Mouse (Mus musculus) frontal cortex, postnatal 25 days (tissue): ENCODE data around the gene Fam102a.

Experiments
- DNase-seq, 2 experiments: peaks; one replicate each; pipeline ENCODE4 v3.0.0; 2022; ENCODE audit warnings: low spot score in 2 of 2

The Fam102a gene

DNA sequence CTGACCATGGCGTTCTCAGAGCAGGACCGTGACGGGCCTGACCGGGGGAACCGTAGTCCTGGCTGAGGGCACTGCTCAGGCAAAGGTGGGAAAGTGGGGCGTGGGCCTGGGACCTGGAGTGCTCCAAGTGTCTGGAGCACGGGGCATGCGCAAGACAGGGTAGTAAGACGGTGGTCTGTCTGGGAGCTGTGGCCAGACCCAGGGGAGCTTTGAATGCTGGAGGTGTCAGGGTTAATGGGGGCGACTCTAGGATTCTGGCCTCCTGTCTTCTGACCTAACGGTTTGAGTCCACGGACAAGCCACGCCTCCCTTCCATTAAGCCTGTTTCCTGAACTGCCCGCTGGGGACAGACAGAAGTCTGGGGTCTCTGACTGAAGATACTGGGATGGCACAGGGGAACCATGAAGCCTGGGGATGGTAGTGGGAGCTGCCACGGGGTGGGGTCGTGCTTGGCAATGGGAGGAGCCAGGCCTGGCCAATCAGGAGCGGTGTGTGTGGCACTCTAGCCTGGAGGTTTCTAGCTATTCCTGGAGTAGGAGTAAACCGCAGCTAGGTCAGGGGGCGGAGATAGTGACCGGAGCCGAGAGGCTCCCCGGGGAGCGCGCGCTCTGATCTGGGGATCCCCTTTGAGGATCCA, 73.1 kb downstream of the Fam102a start:
- DNase-seq = no peak

DNA sequence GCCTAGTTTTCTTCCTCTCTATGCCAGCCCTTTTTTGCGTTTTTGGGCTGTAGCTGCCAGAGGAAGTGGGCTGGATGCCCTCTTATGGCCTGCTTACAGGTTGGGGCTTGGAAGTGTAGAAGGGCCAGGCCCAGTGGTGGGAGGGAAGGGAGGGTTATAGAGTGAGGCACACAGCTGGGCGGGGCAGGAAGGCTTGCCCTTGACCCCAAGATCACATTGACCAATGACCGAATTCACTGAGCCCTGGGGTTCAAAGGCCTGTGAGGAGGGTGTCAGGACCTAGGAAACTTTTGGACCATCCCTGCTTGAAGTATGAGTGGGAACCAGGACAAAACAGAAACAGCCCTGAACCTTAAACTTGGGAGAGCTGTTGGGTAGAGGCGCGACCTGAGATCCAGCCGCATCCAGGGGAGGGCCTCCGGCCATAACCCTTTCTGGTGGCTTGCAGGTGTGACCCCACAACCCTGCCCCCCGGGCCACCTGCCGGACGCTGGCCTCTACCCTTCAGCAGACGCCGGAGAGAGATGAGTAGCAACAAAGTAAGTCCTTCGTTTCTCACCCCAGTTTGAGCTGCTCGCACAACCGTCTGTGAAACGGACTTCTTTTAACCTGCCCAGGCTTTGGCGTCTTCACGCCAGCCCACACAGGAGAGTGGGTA, 73.8 kb downstream of the Fam102a start:
- no peak for DNase-seq

DNA sequence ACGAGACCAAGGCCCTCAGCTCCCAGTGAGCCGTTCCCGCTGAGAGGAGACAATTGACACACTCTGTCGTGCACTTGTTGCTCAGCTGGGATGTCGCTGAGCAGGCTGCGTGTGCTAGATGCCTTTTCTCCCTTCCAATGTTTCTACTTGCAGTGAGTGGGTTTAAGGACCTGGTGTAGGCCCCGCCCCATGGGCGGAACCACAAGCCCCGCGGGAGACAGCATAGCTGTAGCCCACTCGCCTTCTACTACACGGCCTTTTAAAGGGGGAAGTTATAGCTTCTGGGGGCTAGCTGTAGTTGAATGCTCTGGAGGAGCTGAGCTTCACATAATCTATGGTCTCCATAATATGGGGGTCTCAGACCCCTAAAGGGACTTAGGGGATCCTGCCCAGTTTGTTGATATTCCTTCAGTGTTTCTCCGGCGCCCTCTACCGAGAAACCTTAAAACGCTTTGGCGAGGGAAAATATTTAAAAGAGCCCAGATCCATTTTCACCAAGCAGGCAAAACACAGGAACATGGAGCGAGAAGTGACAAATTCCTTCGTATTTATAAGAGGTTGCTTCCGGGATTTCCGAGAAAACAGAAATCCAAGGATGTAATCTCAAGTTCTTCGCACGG, 75.6 kb downstream of the Fam102a start:
- DNase-seq = no peak

- DNase-seq = no peak
These were observed 77.1 kb downstream of the Fam102a start for GRCm38 (mm10) chr2:32612274-32612673.

- DNase-seq = no peak
These were observed 82.0 kb downstream of the Fam102a start for GRCm38 (mm10) chr2:32617109-32617508.

DNA sequence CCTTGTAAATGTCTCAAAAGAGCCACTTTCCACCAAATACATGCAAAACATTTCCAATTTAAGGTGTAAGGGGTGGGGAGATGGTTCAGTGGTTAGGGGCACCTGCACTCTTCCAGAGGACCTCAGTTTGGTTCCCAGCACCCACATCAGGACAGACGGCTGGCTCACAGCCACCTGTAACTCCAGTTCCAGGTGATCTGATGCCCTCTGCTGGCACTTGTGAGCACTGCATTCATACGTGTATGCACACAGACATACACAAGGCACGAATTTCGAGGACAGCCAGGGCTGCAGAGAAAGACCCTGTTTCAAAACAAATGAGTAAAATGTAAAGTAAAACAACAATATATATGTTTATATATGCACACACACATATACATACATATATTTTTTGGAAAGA, 82.5 kb downstream of the Fam102a start:
- no peak for DNase-seq

DNA sequence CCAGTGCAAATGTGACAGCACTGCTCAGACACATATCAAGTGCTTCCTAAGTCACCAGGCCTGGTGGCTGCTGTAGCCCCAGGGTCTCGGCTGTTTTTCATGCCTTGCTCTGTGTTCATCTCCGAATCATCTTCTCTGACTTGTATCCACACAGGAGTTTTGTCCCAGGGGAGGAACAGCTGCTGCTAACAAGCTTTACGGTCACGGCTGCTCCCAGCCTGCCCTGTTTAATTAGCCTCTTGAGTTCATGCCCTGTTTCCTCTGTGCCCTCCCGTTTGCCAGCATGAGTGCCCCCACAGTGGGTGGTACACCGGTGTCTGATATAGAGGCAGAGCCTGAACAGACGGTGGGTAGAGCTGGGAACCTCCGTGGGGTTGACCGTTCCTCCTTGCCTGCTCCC, 82.9 kb downstream of the Fam102a start:
- DNase-seq = no peak
